Mouse (Mus musculus): ENCODE data around the gene C330021F23Rik.

GRCm38 (mm10) chr8:3593470-3593869, 25.7 kb downstream of the C330021F23Rik start:
- TF ChIP-seq POLR2A (IDR thresholded peaks at IDR 0.05; ENCODE audit: insufficient read length, low read depth) (no peak), USF1 (IDR thresholded peaks at IDR 0.05; ENCODE audit: low read depth) (no peak), MAX (IDR thresholded peaks at IDR 0.05; ENCODE audit: low read depth) (no peak), TCF12 (IDR thresholded peaks at IDR 0.05; ENCODE audit: insufficient read depth, poor library complexity, severe bottlenecking) (no peak), MYOD1 (IDR thresholded peaks at IDR 0.05; ENCODE audit: control insufficient read depth in 1 of 3, insufficient read length in 2 of 3, low read depth in 2 of 3) (no peak), E2F4 (IDR thresholded peaks at IDR 0.05; ENCODE audit: insufficient read depth) (no peak), CEBPB (IDR thresholded peaks at IDR 0.05; ENCODE audit: insufficient read depth, poor library complexity, severe bottlenecking) (no peak), MYOG (IDR thresholded peaks at IDR 0.05; ENCODE audit: control insufficient read depth in 1 of 3, insufficient read depth in 1 of 3, insufficient read length in 2 of 3, low read depth in 2 of 3) (no peak), POLR2AphosphoS2 (IDR thresholded peaks at IDR 0.05; ENCODE audit: insufficient read length, low read depth) (no peak)
